26 mouse cellular contexts compared by ENCODE assay signal in the genomic region with DNA sequence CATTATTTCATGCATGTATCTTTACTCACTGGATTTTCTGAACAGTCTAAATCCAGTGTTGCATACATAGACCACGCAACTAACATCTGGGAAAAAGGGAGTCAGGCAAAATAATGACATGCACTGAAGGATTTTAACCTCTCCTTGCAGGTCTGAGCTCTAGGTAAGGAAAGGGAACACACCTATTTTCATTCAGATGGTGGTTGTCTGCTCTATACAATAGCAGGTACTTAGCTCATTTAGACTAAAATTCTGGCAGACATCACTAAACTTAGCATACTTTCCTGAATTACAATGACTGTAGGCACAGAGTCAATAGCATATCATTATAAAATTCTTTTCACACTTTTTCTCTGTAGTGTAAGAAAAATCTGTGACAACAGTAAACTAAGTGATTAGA.
DNase-seq lines count a peak whose midpoint lies in the region; ATAC-seq lines count a peak whose summit lies in the region.
"Had no signal": no experiment of that assay in that cellular context is flagged by ENCODE, and none has a peak within 500 bp of the region (broad histone marks: within the 10 kb centered on the region; RNA-seq: fewer than 3 reads in every experiment).

No protein-coding gene starts in this region.

- H3K27me3 ChIP-seq in midbrain, embryonic 14.5 days (ENCODE audit: control insufficient read depth, insufficient read depth, low read length) = no peaks in the 10 kb centered on the region
- H3K27me3 ChIP-seq: CH12.LX, Patski had no signal

- WGBS in midbrain, embryonic 14.5 days = 87% methylated on average over 1 of the region's 1 CpGs

- no peak for ATAC-seq in activated CD4-positive, CD25-positive, alpha-beta regulatory T cell, adult 4 months
- ATAC-seq in midbrain, embryonic 14.5 days (ENCODE audit: low FRiP score, low TSS enrichment) = no peak
- ATAC-seq: CD4-positive, CD25-positive, alpha-beta regulatory T cell, adult 4 months; Patski had no signal

- H3K36me3 ChIP-seq in midbrain, embryonic 14.5 days (ENCODE audit: control insufficient read depth, insufficient read depth, low read length) = no peaks in the 10 kb centered on the region
- H3K36me3 ChIP-seq: G1E had no signal

- DNase-seq in ES-CJ7 (ENCODE audit: low read depth, low spot score) (peak; percentile 79), R1 (ENCODE audit: low read depth, low spot score) (peak; percentile 68), WW6 (ENCODE audit: low read depth, low spot score) (peak; percentile 22), ZHBTc4 (ENCODE audit: low read depth, low spot score) (peak; percentile 67)
- no peak for DNase-seq in embryo, embryonic 9.5 days (ENCODE audit: extremely low spot score)
- no peak for DNase-seq in left cerebral cortex, postnatal 25 days (ENCODE audit: low spot score in 2 of 2)
- DNase-seq in midbrain, embryonic 14.5 days = no peak
- DNase-seq: adrenal gland, adult 2 months; adrenal gland, adult 8-10 months; adrenal gland, postnatal 10 days; adrenal gland, postnatal 14 days; adrenal gland, postnatal 25 days; adrenal gland, postnatal 36 days; B cell, adult 2 months; cerebellum, adult 11 months; cerebellum, adult 11-12 months; cerebellum, adult 18-20 months; cerebellum, adult 2 months; cerebellum, adult 8-10 months; cerebellum, adult 9-10 months; cerebellum, adult 9-11 months had no signal

- intact Hi-C loops in left cerebral cortex, postnatal 25 days (cut with DNase I) = no loop called here

- no peak overlapping the region for H3K4me2 ChIP-seq in midbrain, embryonic 14.5 days (ENCODE audit: low read length)

- H3K9ac ChIP-seq in midbrain, embryonic 14.5 days (replicated peaks; ENCODE audit: low read length) = no peak overlapping the region

- H3K9me3 ChIP-seq in midbrain, embryonic 14.5 days (ENCODE audit: control insufficient read depth, low read length) = no peaks in the 10 kb centered on the region
- H3K9me3 ChIP-seq: G1E had no signal

- no peak overlapping the region for H3K4me3 ChIP-seq in midbrain, embryonic 14.5 days (replicated peaks; ENCODE audit: low read depth, low read length)

- H3K4me1 ChIP-seq in midbrain, embryonic 14.5 days (ENCODE audit: control insufficient read depth, insufficient read depth, low read length) = no peaks in the 10 kb centered on the region

- no peak overlapping the region for H3K27ac ChIP-seq in midbrain, embryonic 14.5 days (replicated peaks; ENCODE audit: low read depth, low read length)

Comparison
In these comparisons a context has a peak if more than half of its experiments do, and no peak if none do; other contexts are left out.
1. DNase-seq: peak in ES-CJ7 (single experiment), R1 (single experiment), WW6 (single experiment) and ZHBTc4 (single experiment); none in embryo, embryonic 9.5 days (single experiment), left cerebral cortex, postnatal 25 days (0 of 2) and midbrain, embryonic 14.5 days (single experiment).